Mouse (Mus musculus) forebrain, embryonic 11.5 days (tissue): ENCODE measurements at regions not wholly inside any gene's neighbourhood (a gene's known extent, or its start where the extent isn't known, plus 50 kb on each side); places are given as distances from the start of the nearest gene placed in this dataset.

Experiments
- ATAC-seq: fragments of 200-750 bp; cut with Nextera tagmentation; replicated peaks from 2 replicates; pipeline ENCODE4 v1.8.0; 2017; ENCODE audit warnings: moderate TSS enrichment; ENCODE audit not compliant: low FRiP score
- DNase-seq: peaks from one replicate; pipeline ENCODE4 v3.0.0-alpha.2; 2017; ENCODE audit warnings: low spot score
- H3K27ac ChIP-seq: fragments of 300-500 bp; sonication (generic); 2 replicates; pipeline ENCODE4 v1.5.1; 2014; ENCODE audit warnings: low read depth, low read length
- H3K27me3 ChIP-seq: fragments of 300-500 bp; sonication (generic); 2 replicates; pipeline ENCODE4 v1.6.1; 2014; ENCODE audit warnings: mild to moderate bottlenecking, low read length, mixed read lengths; ENCODE audit not compliant: control insufficient read depth, insufficient read depth
- H3K36me3 ChIP-seq: fragments of 300-500 bp; sonication (generic); 2 replicates; pipeline ENCODE4 v1.6.1; 2014; ENCODE audit warnings: mild to moderate bottlenecking, low read length, moderate library complexity, mixed read lengths; ENCODE audit not compliant: control insufficient read depth, insufficient read depth
- H3K4me1 ChIP-seq: fragments of 300-500 bp; sonication (generic); replicated peaks from 2 replicates; pipeline ENCODE4 v1.6.1; 2014; ENCODE audit warnings: low read length, mixed read lengths; ENCODE audit not compliant: control insufficient read depth, insufficient read depth
- H3K4me2 ChIP-seq: fragments of 300-500 bp; sonication (generic); 2 replicates; pipeline ENCODE4 v1.6.1; 2014; ENCODE audit warnings: low read depth, mild to moderate bottlenecking, low read length, moderate library complexity, mixed read lengths; ENCODE audit not compliant: severe bottlenecking
- H3K4me3 ChIP-seq: fragments of 300-500 bp; sonication (generic); 2 replicates; pipeline ENCODE4 v1.5.1; 2014; ENCODE audit warnings: low read depth, low read length
- H3K9ac ChIP-seq: fragments of 300-500 bp; sonication (generic); 2 replicates; pipeline ENCODE4 v1.6.1; 2014; ENCODE audit warnings: low read length
- H3K9me3 ChIP-seq: fragments of 300-500 bp; sonication (generic); 2 replicates; pipeline ENCODE4 v1.6.1; 2016; ENCODE audit warnings: low read length, mixed read lengths; ENCODE audit not compliant: control insufficient read depth
- WGBS: fragments of 180-500 bp; shearing (Covaris S2); extraction: QIAGEN DNeasy Blood & Tissue Kit; methylation state at CpG from one replicate; pipeline ENCODE4 v1.1.7; 2014; 5-methylcytosine and 5-hydroxymethylcytosine counted together

GRCm38 (mm10) chr9:31559506-31560225, 95.4 kb upstream of the Tmem45b start:
- H3K9me3 ChIP-seq, result no peaks in the 10 kb centered on the region
- H3K36me3 ChIP-seq, result no peaks in the 10 kb centered on the region
- DNase-seq, result peak; percentile 80
- no peaks in the 10 kb centered on the region for H3K27me3 ChIP-seq
- ATAC-seq, result peak; percentile 66
- WGBS, result 35% methylated on average over 18 of the region's 18 CpGs
- H3K4me2 ChIP-seq, result peak overlapping the region; percentile 58
- H3K27ac ChIP-seq, result no peak overlapping the region
- H3K4me3 ChIP-seq, result peak overlapping the region; percentile 17; the same call in 1 of the 2 replicates
- H3K4me1 ChIP-seq, result no peaks in the 10 kb centered on the region
- H3K9ac ChIP-seq, result peak overlapping the region; percentile 56

DNA sequence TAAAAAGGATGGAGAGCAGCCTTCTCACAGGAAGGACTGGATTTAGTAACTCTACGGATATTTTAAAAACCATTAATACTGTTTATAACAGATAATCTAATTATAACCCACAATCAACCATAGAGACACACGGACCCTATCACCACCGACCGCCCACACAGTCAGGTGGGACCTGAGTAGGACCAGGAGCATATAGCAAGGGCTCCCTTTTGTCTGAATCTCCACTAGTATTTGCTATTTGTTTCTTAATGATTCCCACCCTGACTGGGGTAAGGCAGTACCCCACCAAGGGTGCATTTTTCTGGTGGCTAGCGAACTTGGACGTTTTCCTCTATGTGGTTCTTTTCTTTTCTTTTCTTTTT, 79.4 kb upstream of the Tmem45b start:
- H3K4me3 ChIP-seq, result no peak overlapping the region
- no peak overlapping the region for H3K9ac ChIP-seq
- no peak for ATAC-seq
- H3K36me3 ChIP-seq, result no peaks in the 10 kb centered on the region
- H3K4me2 ChIP-seq, result no peak overlapping the region
- H3K27ac ChIP-seq, result no peak overlapping the region
- no peaks in the 10 kb centered on the region for H3K4me1 ChIP-seq
- no peak for DNase-seq
- no peaks in the 10 kb centered on the region for H3K9me3 ChIP-seq
- WGBS, result 63% methylated on average over 6 of the region's 6 CpGs
- no peaks in the 10 kb centered on the region for H3K27me3 ChIP-seq

DNA sequence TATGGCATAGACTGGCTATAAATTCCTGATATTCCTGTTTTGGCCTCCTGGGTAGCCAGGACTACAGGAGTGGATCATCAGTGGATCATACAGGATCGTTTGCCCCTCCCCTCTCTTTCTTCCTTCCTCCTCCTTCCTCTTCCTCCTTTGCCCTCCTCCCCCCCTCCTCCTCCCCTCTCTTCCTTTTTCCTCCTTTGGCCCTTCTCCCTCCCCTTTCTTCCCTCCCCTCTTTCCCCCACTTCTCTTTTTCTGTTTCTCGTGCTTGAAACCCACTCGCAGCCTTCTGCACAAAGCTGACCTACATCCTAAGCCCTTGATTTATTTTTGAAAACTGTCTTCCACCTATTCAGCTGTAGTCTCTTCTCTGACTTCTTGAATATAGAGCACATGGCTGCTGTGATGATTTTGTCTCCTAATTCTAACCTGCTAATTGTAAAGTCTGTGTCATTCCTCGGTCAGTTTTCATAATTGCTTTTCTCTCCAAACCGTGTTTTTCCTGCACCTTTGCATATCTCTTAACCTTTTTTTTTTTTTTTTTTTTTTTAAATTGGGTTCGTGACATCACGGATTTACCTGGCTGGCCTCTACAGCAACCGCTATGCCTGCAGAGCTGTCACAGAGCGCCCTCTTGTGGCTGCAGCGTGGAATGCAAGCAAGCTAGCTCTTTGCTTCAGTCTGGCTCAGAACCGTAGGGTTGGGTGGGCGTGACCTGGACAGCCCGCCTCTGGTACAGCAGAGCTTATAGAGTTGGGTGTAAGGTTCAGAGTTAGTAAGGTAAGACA, 78.8 kb upstream of the Tmem45b start:
- H3K27me3 ChIP-seq, result no peaks in the 10 kb centered on the region
- WGBS, result 14% methylated on average over 13 of the region's 13 CpGs
- H3K9me3 ChIP-seq, result no peaks in the 10 kb centered on the region
- no peaks in the 10 kb centered on the region for H3K4me1 ChIP-seq
- H3K36me3 ChIP-seq, result no peaks in the 10 kb centered on the region
- DNase-seq (peak; percentile 93), ATAC-seq (peak; percentile 65)
- H3K9ac ChIP-seq, result no peak overlapping the region
- no peak overlapping the region for H3K27ac ChIP-seq
- H3K4me2 ChIP-seq, result no peak overlapping the region
- H3K4me3 ChIP-seq, result no peak overlapping the region

GRCm38 (mm10) chr9:31541615-31542191, 77.4 kb upstream of the Tmem45b start:
- DNase-seq (no peak), ATAC-seq (no peak)
- no peak overlapping the region for H3K9ac ChIP-seq
- H3K4me2 ChIP-seq, result no peak overlapping the region
- H3K9me3 ChIP-seq, result no peaks in the 10 kb centered on the region
- no peak overlapping the region for H3K4me3 ChIP-seq
- no peaks in the 10 kb centered on the region for H3K27me3 ChIP-seq
- H3K36me3 ChIP-seq, result no peaks in the 10 kb centered on the region
- WGBS, result 76% methylated on average over 5 of the region's 5 CpGs
- no peaks in the 10 kb centered on the region for H3K4me1 ChIP-seq
- no peak overlapping the region for H3K27ac ChIP-seq

DNA sequence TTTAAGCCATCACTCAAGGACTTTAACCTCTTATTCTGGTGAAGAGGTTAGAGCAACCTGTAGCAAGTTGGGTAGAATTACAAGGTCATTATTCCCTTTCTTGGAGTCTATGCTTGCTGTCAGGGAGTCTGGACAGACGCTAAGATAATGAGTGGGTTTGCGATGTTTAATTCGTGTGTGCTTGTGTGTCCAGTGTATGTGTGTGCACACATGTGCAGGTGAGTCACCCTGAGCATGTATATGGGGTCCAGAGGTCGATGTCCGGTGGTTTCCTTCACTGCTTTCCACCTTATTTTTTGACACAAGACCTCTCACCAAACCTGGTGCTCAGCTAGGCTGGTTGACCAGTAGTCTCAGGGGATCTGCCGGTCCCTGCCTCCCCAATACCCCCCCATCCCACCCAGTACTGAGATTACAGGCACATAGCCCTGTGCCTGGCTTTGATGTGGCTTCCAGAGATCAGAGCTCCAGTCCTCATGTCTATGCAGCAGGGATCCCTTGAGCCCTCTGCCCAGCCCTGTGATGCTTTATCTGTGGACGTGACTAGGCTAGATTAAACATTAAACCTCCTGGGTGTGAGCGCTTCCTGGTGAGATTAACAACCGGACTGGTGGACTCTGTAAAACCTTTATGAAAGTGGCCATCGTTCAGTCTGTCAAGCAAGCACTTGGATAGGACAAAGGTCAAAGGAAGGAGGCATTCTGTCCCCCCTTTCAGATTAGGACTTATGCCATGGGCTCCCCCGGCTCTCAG, 74.4 kb upstream of the Tmem45b start:
- Histone ChIP-seq H3K27me3 (no peaks in the 10 kb centered on the region), H3K9me3 (no peaks in the 10 kb centered on the region), H3K4me1 (no peaks in the 10 kb centered on the region), H3K27ac (no peak overlapping the region), H3K4me3 (no peak overlapping the region), H3K4me2 (no peak overlapping the region), H3K36me3 (no peaks in the 10 kb centered on the region), H3K9ac (no peak overlapping the region)
- no peak for DNase-seq
- no peak for ATAC-seq
- WGBS, result 88% methylated on average over 11 of the region's 11 CpGs

DNA sequence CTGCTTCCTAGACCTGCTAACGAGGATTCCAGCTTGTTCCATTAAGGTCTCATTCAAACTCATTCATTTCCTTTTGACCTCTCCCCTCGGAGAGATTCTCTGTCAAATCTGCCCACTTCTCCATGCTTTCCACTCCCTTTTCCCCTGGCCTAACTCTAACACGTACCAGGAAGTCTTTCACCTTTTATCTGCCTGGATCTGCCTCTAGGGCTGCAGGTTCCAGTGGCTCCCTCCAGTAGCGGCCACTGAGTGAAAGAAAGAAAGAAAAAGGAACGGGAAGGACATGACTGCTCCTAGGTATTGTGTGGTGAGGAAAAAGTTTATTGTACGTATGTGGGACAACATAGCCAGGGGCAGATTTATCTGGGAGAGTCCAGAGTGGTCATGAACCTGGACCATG, 64.8 kb upstream of the Tmem45b start:
- no peak overlapping the region for H3K4me2 ChIP-seq
- no peaks in the 10 kb centered on the region for H3K27me3 ChIP-seq
- H3K9ac ChIP-seq, result no peak overlapping the region
- H3K36me3 ChIP-seq, result no peaks in the 10 kb centered on the region
- no peaks in the 10 kb centered on the region for H3K9me3 ChIP-seq
- no peak overlapping the region for H3K4me3 ChIP-seq
- WGBS, result 64% methylated on average over 6 of the region's 6 CpGs
- no peak for ATAC-seq
- no peak overlapping the region for H3K27ac ChIP-seq
- no peak for DNase-seq
- no peaks in the 10 kb centered on the region for H3K4me1 ChIP-seq

DNA sequence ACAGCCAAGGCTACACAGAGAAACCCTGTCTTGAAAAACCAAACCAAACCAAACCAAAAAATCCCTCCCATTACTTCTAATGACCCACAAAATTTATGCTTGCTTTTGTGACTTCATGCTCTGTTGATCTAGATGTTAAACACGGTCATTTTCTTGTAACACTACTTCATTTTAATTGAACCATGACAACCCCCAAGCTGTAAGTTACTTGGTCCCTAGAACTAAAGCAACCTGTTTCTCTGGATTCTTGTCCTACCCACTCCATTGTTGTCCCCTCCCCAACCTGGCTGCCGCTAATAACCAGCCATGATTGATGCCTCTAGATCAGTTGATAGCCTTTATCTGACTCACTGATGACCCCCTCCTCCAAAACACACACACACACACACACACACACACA, 63.0 kb upstream of the Tmem45b start:
- no peak overlapping the region for H3K27ac ChIP-seq
- H3K9ac ChIP-seq, result no peak overlapping the region
- H3K27me3 ChIP-seq, result no peaks in the 10 kb centered on the region
- DNase-seq (no peak), ATAC-seq (no peak)
- 93% methylated on average over 2 of the region's 2 CpGs for WGBS
- H3K4me3 ChIP-seq, result no peak overlapping the region
- H3K36me3 ChIP-seq, result no peaks in the 10 kb centered on the region
- no peaks in the 10 kb centered on the region for H3K4me1 ChIP-seq
- H3K4me2 ChIP-seq, result no peak overlapping the region
- H3K9me3 ChIP-seq, result no peaks in the 10 kb centered on the region
